Mouse (Mus musculus) urinary bladder, postnatal 10 days (tissue): ENCODE results near the gene Rhbdf1.

Source experiments
- DNase-seq: peaks from one replicate; pipeline ENCODE4 v3.0.0; 2022; ENCODE audit warnings: low spot score

Rhbdf1 gene

GRCm38 (mm10) chr11:32238093-32238860, 16.2 kb upstream of the Rhbdf1 start:
- no peak for DNase-seq

GRCm38 (mm10) chr11:32237411-32237795, 15.3 kb upstream of the Rhbdf1 start:
- DNase-seq = no peak

GRCm38 (mm10) chr11:32236712-32237410, 14.8 kb upstream of the Rhbdf1 start:
- no peak for DNase-seq

- no peak for DNase-seq
Observed at GRCm38 (mm10) chr11:32236132-32236531, 14.0 kb upstream of the Rhbdf1 start.

GRCm38 (mm10) chr11:32235646-32236045, 13.5 kb upstream of the Rhbdf1 start:
- DNase-seq = no peak

- no peak for DNase-seq
Observed at GRCm38 (mm10) chr11:32234816-32235485, 12.9 kb upstream of the Rhbdf1 start.

- DNase-seq = no peak
Observed at GRCm38 (mm10) chr11:32233895-32234294, 11.8 kb upstream of the Rhbdf1 start.

- DNase-seq = no peak
Observed at GRCm38 (mm10) chr11:32232848-32233247, 10.7 kb upstream of the Rhbdf1 start.

GRCm38 (mm10) chr11:32231125-32231524, 9.0 kb upstream of the Rhbdf1 start:
- no peak for DNase-seq

GRCm38 (mm10) chr11:32230220-32230619, 8.1 kb upstream of the Rhbdf1 start:
- no peak for DNase-seq

- DNase-seq = no peak
Observed at GRCm38 (mm10) chr11:32228292-32228845, 6.3 kb upstream of the Rhbdf1 start.

- DNase-seq = no peak
Observed at GRCm38 (mm10) chr11:32227555-32227954, 5.5 kb upstream of the Rhbdf1 start.

GRCm38 (mm10) chr11:32227041-32227440, 4.9 kb upstream of the Rhbdf1 start:
- DNase-seq = no peak

- DNase-seq = no peak
Observed at GRCm38 (mm10) chr11:32226124-32226871, 4.2 kb upstream of the Rhbdf1 start, which contains the start of gene Mpg. Gene Mpg (plus strand): TSS chr11:32226505.

- no peak for DNase-seq
Observed at GRCm38 (mm10) chr11:32225222-32226104, 3.4 kb upstream of the Rhbdf1 start.

- DNase-seq = no peak
Observed at GRCm38 (mm10) chr11:32224468-32225139, 2.5 kb upstream of the Rhbdf1 start.

- DNase-seq = no peak
Observed at GRCm38 (mm10) chr11:32223297-32223967, 1.3 kb upstream of the Rhbdf1 start.

- no peak for DNase-seq
Observed at GRCm38 (mm10) chr11:32222570-32223194, 582 bp upstream of the Rhbdf1 start.
